Mouse (Mus musculus): Measurements from ENCODE around the gene Eif5b. TPM values are rescaled to one million over a fixed set of nuclear protein-coding genes. Genes with fewer than 3 reads are reported as not detected.

The Eif5b gene
- polyA plus RNA-seq, 1 experiment, result 12.1 TPM

- no peaks in the 10 kb centered on the region for H3K79me3 ChIP-seq (ENCODE audit: low read depth)
- no peak overlapping the region for H3ac ChIP-seq (ENCODE audit: control insufficient read depth, insufficient read length, low read depth)
- no peaks in the 10 kb centered on the region for H3K79me2 ChIP-seq (ENCODE audit: control insufficient read depth, insufficient read depth)
- no peaks in the 10 kb centered on the region for H3K36me3 ChIP-seq (ENCODE audit: control insufficient read depth, insufficient read depth)
- H3K27me3 ChIP-seq (ENCODE audit: control insufficient read depth, insufficient read depth, insufficient read length), result peaks cover under 1% of the 10 kb centered on the region
- no peak for TF ChIP-seq MYOD1 (IDR thresholded peaks at IDR 0.05; ENCODE audit: control insufficient read depth, insufficient read length, low read depth)
- TF ChIP-seq MAX (IDR thresholded peaks at IDR 0.05), result no peak
- no peak for TF ChIP-seq CTCF (IDR thresholded peaks at IDR 0.05; ENCODE audit: control insufficient read depth, insufficient read depth, insufficient read length)
- no peak for TF ChIP-seq USF1 (IDR thresholded peaks at IDR 0.05; ENCODE audit: low read depth)
- TF ChIP-seq MYOG (IDR thresholded peaks at IDR 0.05; ENCODE audit: control insufficient read depth, extremely low read depth, insufficient read length), result no peak
- TF ChIP-seq CEBPB (IDR thresholded peaks at IDR 0.05; ENCODE audit: low read depth), result no peak
- no peak overlapping the region for H3K4me3 ChIP-seq (ENCODE audit: insufficient read depth, poor library complexity, severe bottlenecking)
Observed at GRCm38 (mm10) chr1:37977303-37977702, 20.5 kb upstream of the Eif5b start.

DNA sequence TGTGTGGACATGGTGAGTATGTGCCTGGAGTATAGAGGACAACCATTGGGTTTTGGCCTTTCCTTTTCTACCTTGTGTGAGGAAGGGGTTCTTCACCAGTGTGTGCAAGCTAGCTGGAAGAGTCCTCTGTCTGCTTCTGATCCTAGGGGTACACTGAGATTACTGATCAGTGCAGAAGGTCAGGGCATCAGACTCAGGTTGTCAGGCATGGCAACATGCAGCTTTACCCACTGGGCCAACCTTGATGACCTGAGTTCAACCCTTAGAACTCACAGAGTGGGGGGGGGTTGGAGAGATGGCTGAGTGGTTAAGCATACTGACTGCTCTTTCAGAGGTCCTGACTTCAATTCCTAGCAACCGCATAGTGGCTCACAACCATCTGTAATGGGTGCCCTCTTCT, 13.5 kb upstream of the Eif5b start:
- TF ChIP-seq MYOG (IDR thresholded peaks at IDR 0.05; ENCODE audit: control insufficient read depth, extremely low read depth, insufficient read length) (no peak), MAX (IDR thresholded peaks at IDR 0.05) (no peak), MYOD1 (IDR thresholded peaks at IDR 0.05; ENCODE audit: control insufficient read depth, insufficient read length, low read depth) (no peak), USF1 (IDR thresholded peaks at IDR 0.05; ENCODE audit: low read depth) (no peak), FOSL1 (IDR thresholded peaks at IDR 0.05; ENCODE audit: insufficient read depth, low read length, poor library complexity, severe bottlenecking) (no peak), CEBPB (IDR thresholded peaks at IDR 0.05; ENCODE audit: low read depth) (no peak), CTCF (IDR thresholded peaks at IDR 0.05; ENCODE audit: control insufficient read depth, insufficient read depth, insufficient read length) (no peak)
- no peak overlapping the region for H3ac ChIP-seq (ENCODE audit: control insufficient read depth, insufficient read length, low read depth)
- no peaks in the 10 kb centered on the region for H3K27me3 ChIP-seq (ENCODE audit: control insufficient read depth, insufficient read depth, insufficient read length)
- peaks cover 37% of the 10 kb centered on the region for H3K36me3 ChIP-seq (ENCODE audit: control insufficient read depth, insufficient read depth)
- H3K79me3 ChIP-seq (ENCODE audit: low read depth), result no peaks in the 10 kb centered on the region
- H3K79me2 ChIP-seq (ENCODE audit: control insufficient read depth, insufficient read depth), result no peaks in the 10 kb centered on the region
- no peak overlapping the region for H3K4me3 ChIP-seq (ENCODE audit: insufficient read depth, poor library complexity, severe bottlenecking)

GRCm38 (mm10) chr1:37985764-37986323, 12.0 kb upstream of the Eif5b start:
- TF ChIP-seq USF1 (IDR thresholded peaks at IDR 0.05; ENCODE audit: low read depth), result no peak
- peak; percentile 3 for TF ChIP-seq CTCF (IDR thresholded peaks at IDR 0.05; ENCODE audit: control insufficient read depth, insufficient read depth, insufficient read length)
- Histone ChIP-seq H3K36me3 (ENCODE audit: control insufficient read depth, insufficient read depth) (peaks cover 53% of the 10 kb centered on the region), H3K4me3 (ENCODE audit: insufficient read depth, poor library complexity, severe bottlenecking) (no peak overlapping the region), H3ac (ENCODE audit: control insufficient read depth, insufficient read length, low read depth) (no peak overlapping the region), H3K79me2 (ENCODE audit: control insufficient read depth, insufficient read depth) (no peaks in the 10 kb centered on the region), H3K27me3 (ENCODE audit: control insufficient read depth, insufficient read depth, insufficient read length) (no peaks in the 10 kb centered on the region), H3K79me3 (ENCODE audit: low read depth) (no peaks in the 10 kb centered on the region)

- no peak overlapping the region for H3ac ChIP-seq (ENCODE audit: control insufficient read depth, insufficient read length, low read depth)
- H3K79me3 ChIP-seq (ENCODE audit: low read depth), result peaks cover 6% of the 10 kb centered on the region
- TF ChIP-seq CTCF (IDR thresholded peaks at IDR 0.05; ENCODE audit: control insufficient read depth, insufficient read depth, insufficient read length) (no peak), FOSL1 (IDR thresholded peaks at IDR 0.05; ENCODE audit: insufficient read depth, low read length, poor library complexity, severe bottlenecking) (no peak), MAX (IDR thresholded peaks at IDR 0.05) (no peak), CEBPB (IDR thresholded peaks at IDR 0.05; ENCODE audit: low read depth) (no peak)
- no peaks in the 10 kb centered on the region for H3K27me3 ChIP-seq (ENCODE audit: control insufficient read depth, insufficient read depth, insufficient read length)
- peaks cover 73% of the 10 kb centered on the region for H3K36me3 ChIP-seq (ENCODE audit: control insufficient read depth, insufficient read depth)
- no peak overlapping the region for H3K4me3 ChIP-seq (ENCODE audit: insufficient read depth, poor library complexity, severe bottlenecking)
- peaks cover 14% of the 10 kb centered on the region for H3K79me2 ChIP-seq (ENCODE audit: control insufficient read depth, insufficient read depth)
Observed at GRCm38 (mm10) chr1:37987856-37988255, 10.0 kb upstream of the Eif5b start.

- peaks cover 96% of the 10 kb centered on the region for H3K79me2 ChIP-seq (ENCODE audit: control insufficient read depth, insufficient read depth)
- peak overlapping the region; percentile 82 for H3ac ChIP-seq (ENCODE audit: control insufficient read depth, insufficient read length, low read depth)
- no peaks in the 10 kb centered on the region for H3K27me3 ChIP-seq (ENCODE audit: control insufficient read depth, insufficient read depth, insufficient read length)
- no peak for TF ChIP-seq MYOD1 (IDR thresholded peaks at IDR 0.05; ENCODE audit: control insufficient read depth, insufficient read length, low read depth)
- TF ChIP-seq CEBPB (IDR thresholded peaks at IDR 0.05; ENCODE audit: low read depth), result no peak
- no peak for TF ChIP-seq FOSL1 (IDR thresholded peaks at IDR 0.05; ENCODE audit: insufficient read depth, low read length, poor library complexity, severe bottlenecking)
- no peak for TF ChIP-seq MYOG (IDR thresholded peaks at IDR 0.05; ENCODE audit: control insufficient read depth, extremely low read depth, insufficient read length)
- no peak for TF ChIP-seq USF1 (IDR thresholded peaks at IDR 0.05; ENCODE audit: low read depth)
- TF ChIP-seq MAX (IDR thresholded peaks at IDR 0.05), result no peak
- no peak for TF ChIP-seq CTCF (IDR thresholded peaks at IDR 0.05; ENCODE audit: control insufficient read depth, insufficient read depth, insufficient read length)
- peaks cover 41% of the 10 kb centered on the region for H3K36me3 ChIP-seq (ENCODE audit: control insufficient read depth, insufficient read depth)
- peak overlapping the region; percentile 74 for H3K4me3 ChIP-seq (ENCODE audit: insufficient read depth, poor library complexity, severe bottlenecking)
- peaks cover 63% of the 10 kb centered on the region for H3K79me3 ChIP-seq (ENCODE audit: low read depth)
Observed at GRCm38 (mm10) chr1:37996226-37996625, 1.6 kb upstream of the Eif5b start.

DNA sequence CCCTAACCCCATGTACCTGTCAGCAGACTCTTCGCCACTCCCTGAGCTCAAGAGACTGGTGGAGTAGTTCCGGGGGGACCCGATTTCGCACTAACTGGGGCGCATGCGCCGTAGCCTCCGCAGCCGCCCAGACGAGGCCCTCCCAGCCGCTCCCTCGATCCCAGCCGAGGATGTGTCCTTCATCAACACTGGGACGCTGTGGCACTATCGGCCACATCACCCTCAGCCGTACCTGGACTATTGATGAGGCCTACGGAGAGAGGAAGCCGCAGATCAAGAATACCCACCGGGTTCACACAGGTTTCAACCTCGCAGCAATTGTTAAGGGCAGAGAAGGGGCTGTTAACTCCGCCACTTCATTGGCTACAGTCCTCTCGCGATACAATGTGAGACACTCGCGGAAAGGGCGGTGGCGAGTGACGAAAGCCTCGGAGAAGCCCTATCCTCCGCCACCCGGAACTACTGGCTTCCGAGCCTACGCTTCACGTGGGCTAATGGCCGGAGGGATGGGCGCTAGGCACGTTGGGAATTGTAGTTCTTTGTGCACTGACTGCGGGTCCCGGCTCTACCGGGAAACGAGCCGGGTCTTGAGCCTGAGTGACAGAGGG, 829 bp upstream of the Eif5b start:
- Histone ChIP-seq H3K27me3 (ENCODE audit: control insufficient read depth, insufficient read depth, insufficient read length) (no peaks in the 10 kb centered on the region), H3ac (ENCODE audit: control insufficient read depth, insufficient read length, low read depth) (peak overlapping the region; percentile 82), H3K36me3 (ENCODE audit: control insufficient read depth, insufficient read depth) (peaks cover 33% of the 10 kb centered on the region), H3K4me3 (ENCODE audit: insufficient read depth, poor library complexity, severe bottlenecking) (peak overlapping the region; percentile 74), H3K79me2 (ENCODE audit: control insufficient read depth, insufficient read depth) (peaks cover 99% of the 10 kb centered on the region), H3K79me3 (ENCODE audit: low read depth) (peaks cover 70% of the 10 kb centered on the region)
- TF ChIP-seq FOSL1 (IDR thresholded peaks at IDR 0.05; ENCODE audit: insufficient read depth, low read length, poor library complexity, severe bottlenecking), result no peak
- TF ChIP-seq MAX (IDR thresholded peaks at IDR 0.05), result peak; percentile 57
- TF ChIP-seq CEBPB (IDR thresholded peaks at IDR 0.05; ENCODE audit: low read depth), result peak; percentile 26
- peak; percentile 91 for TF ChIP-seq USF1 (IDR thresholded peaks at IDR 0.05; ENCODE audit: low read depth)
- no peak for TF ChIP-seq CTCF (IDR thresholded peaks at IDR 0.05; ENCODE audit: control insufficient read depth, insufficient read depth, insufficient read length)
- no peak for TF ChIP-seq MYOG (IDR thresholded peaks at IDR 0.05; ENCODE audit: control insufficient read depth, extremely low read depth, insufficient read length)
- no peak for TF ChIP-seq MYOD1 (IDR thresholded peaks at IDR 0.05; ENCODE audit: control insufficient read depth, insufficient read length, low read depth)

Measured in C2C12 (cell line).